Mouse (Mus musculus) kidney, adult 8-10 months (tissue): ENCODE data around the gene Nudt22.
"Not testable (repeated sequence)": the region's sequence is repeated elsewhere in the genome, so short reads cannot be mapped to it uniquely, and the experiment has no call there.

ENCODE experiments used
- DNase-seq, 2 experiments: peaks; one replicate each; pipeline ENCODE4 v3.0.0; 2022

The Nudt22 gene

GRCm38 (mm10) chr19:6994489-6994888 is 1.4 kb downstream of the Nudt22 start:
- DNase-seq: no peak

DNA sequence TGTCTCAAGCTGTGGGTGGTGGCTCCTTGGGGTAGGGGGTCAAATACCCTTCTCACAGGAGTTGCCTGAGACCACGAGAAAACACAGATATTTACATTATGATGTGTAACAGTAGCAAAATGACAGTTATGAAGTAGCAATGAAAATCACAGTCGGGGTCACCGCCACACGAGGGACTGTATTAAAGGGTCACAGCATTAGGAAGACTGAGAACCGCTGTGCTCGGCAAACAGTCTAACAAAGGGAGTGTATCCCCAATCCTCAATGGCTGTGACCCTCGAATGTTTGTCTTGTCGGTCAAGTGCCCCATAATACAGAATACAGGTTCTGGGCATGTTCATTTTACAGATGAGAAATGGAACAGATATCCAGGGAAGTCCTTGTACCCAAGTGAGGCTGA is 1.9 kb downstream of the Nudt22 start:
- no peak for DNase-seq

GRCm38 (mm10) chr19:6993011-6993770 is 2.7 kb downstream of the Nudt22 start:
- DNase-seq: peak in 1 of 2 experiments; percentile 26

DNA sequence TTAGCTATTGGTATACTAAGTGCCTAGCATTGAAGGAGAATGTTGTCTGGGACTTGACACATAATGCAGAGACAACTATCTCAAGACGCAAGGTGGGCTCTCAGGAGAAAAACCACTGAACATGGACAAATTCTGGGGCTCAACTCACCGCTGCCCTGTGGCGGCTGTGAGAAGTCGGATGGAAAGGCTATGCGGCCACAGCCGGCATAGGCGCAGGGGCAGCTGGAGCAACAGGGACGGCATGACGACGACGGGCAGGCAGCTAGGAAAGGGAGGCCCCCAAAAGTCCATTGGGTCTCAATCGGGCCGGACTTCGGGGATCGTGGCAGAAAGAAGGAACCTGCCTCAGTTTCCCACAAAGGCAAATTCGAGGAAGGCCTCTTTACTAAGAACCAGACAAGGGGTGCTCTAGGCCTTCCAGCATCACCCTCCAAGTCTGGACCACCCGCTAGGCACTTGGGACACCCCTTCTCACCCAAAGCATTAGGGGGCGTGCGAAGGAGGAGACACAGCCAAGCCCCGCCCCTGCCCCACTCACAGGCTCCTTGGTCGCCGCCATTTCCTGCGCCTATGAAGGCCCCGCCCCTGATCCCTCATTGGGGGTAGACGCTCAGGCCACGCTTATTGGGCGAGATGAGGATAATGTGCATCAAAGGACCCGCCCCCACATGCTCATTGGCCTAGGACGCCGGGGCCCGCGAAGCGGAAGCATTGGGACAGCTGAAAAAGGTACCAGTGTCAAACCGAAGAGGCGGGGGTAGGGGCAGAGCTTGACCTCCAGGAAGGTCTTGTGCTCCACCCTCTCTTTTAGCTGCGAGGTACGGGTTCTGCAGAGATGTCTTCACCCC is 3.7 kb downstream of the Nudt22 start, which contains the start of gene Dnajc4:
Gene Dnajc4 (minus strand): TSS at position 562 of the 848 bp plus-strand sequence.
- peak; percentile 97 to 98 for DNase-seq

- not testable (repeated sequence) for DNase-seq
Observed at GRCm38 (mm10) chr19:6991166-6991565, 4.8 kb downstream of the Nudt22 start.

DNA sequence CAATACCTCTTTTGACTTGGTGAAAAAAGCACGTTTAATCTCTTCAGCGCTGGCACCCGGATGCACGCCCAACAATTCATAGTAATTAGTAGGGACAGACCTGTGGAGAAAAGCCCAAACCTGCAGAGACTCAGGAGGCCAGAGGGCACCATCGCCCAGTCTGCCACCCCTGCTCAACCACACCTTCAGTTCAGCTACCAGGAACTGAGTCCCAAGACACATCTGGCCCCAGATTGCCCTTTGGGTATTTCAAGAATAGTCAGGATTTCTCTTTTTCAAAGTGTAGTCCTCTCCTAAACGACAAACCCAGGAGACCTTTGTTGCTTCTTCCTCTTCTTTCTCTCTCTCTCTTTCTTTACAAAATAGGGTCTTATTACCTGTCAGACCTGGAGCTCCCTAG is 5.2 kb downstream of the Nudt22 start:
- DNase-seq: no peak

DNA sequence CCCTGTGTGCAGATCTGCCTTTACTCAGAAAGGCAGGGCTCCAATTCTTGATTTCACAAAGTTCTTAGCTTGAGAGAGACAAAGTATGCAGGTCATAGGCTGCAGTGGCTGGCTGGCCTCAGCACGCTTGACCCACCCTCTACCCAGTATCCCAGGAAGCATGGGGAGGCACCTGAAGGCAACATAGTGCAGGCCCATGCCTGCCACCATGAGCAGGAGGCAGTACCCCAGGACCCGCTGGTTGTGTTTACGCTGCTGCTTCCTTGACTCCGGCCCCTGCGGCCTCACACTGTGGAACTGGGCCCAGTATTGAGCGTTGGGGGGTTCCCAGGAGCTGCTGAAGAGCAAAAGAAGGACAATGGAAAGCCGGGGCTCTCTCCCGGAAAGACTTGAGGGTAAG is 6.7 kb downstream of the Nudt22 start:
- no peak for DNase-seq

DNA sequence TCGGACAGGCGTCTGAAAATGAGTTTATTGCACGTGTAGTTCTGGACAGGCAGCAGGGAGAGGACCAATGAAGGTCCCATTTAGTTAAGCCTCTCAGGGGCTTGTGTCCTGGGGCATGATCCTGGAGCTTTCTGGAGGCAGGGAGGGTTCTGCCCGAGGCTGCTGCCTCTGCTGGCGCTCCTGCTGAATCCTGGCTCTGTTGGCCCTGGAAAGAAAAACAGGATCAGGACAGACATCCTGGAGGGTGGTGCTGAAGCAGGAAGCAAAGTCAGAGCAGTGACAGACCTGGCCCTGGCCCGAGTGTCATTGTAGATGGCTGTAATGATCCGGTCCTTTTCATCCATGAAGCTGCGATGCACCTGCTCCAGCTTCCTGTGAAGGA is 8.0 kb downstream of the Nudt22 start:
- DNase-seq: no peak

GRCm38 (mm10) chr19:6987061-6987903 is 8.6 kb downstream of the Nudt22 start, which contains the start of gene Vegfb:
Gene Vegfb, minus strand, starts transcription at chr19:6987651.
- peak in 1 of 2 experiments; percentile 65 for DNase-seq

DNA sequence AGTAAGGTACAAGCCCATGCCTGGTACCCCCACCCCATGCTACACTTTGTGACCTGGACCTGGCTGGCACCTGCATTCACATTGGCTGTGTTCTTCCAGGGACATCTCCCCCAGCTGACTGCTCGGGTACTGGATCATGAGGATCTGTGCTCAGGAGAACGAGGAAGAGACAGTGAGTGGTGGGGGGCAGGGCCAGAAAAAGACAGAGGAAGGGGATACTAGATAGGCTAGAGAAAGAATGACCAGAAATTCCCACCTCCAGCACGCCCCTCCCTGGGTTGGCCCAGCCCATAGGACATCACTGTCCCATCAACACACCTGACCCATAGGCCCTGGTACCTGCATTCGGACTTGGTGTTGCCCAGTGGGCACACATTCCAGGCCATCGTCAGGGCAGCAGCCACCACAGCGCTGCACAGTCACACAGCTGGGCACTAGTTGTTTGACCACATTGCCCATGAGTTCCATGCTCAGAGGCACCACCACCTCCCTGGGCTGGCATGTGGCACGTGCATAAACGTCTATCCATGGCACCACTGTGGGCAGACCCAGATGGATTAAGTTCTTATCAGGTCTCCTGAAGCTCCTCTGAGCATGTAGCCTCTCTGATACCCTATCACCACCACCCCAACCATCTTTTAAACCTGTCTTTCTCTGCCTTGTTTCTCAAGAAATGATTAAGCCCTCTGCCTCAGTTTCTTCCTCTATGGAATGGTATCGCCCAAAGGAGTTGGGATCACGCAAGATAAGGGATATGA is 9.8 kb downstream of the Nudt22 start:
- no peak for DNase-seq

- no peak for DNase-seq
Observed at GRCm38 (mm10) chr19:6985300-6985699, 10.6 kb downstream of the Nudt22 start.

GRCm38 (mm10) chr19:6983621-6984020 is 12.3 kb downstream of the Nudt22 start:
- DNase-seq: no peak

GRCm38 (mm10) chr19:6981465-6981864 is 14.5 kb downstream of the Nudt22 start:
- DNase-seq: no peak

- DNase-seq: peak; percentile 99
Observed at GRCm38 (mm10) chr19:6980381-6981093, 15.4 kb downstream of the Nudt22 start, which contains the start of gene Fkbp2. Gene Fkbp2, minus strand, starts transcription at chr19:6980501.

DNA sequence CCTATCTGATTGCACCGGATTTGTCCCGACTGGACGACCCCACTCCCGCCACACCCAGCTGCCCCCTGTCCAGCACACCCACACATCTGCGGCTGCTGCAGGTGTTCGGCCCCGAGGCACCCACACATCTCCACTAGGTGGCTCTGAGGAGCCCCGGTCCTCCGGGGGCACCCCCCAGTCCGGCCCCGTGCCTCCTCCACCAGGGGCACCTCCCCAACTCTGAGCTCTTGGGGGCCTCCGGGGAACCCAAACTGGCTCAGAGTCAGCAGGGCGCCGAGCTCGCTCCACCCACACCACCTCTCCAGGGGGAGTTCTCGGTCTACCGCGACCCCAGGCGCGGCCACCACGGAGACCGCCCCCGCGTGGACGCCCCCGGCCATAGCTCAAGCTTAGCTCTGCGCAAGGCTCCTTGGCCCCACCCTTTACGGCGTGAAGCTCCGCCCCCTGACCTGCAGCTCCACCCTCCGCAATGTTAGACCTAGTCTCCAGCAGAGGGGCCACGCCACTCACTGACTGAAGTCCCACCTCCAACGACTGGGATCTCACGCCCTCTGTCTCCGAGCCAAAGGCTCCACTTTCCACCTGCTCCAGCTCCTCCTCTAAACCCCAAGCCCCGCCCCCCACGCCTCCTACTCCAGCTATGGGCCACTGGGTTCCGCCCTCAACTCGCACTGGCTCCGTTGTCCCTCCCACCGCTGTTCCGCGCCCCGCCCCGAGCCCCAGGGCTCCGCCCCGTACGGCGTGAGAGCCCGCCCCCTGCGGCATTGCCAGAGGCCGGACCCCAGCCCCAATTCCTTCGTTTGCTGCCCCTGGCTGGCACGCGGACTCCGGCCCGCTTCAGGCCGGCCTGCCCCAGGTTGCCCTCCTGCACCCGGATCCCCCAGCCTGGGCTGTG is 16.2 kb downstream of the Nudt22 start:
- peak; percentile 100 for DNase-seq

DNA sequence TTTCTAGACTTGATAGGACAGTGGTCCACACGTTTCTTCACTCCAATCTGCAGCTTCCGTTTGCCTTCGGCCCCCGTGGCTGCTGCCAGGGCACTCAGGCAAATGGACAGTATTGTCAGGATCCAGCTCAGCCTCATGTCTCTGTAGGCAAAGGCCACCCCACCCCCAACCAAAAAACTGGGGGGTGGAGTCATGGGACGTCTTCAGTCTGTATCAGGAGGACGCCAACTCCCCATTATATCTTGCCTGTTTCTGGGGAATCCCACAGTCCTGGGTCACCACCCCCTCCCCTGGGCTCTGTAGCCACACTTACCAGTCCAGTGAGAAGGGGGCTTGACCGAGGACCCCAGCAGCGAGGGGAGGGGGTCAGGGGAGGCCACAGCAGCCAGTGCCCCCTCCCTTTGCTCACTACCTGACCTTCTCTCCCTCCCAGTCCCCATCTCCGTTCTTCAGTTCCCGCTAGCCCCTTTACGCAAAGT is 16.9 kb downstream of the Nudt22 start:
- DNase-seq: peak in 1 of 2 experiments; percentile 52

- no peak for DNase-seq
Observed at GRCm38 (mm10) chr19:6978639-6978974, 17.3 kb downstream of the Nudt22 start.

DNA sequence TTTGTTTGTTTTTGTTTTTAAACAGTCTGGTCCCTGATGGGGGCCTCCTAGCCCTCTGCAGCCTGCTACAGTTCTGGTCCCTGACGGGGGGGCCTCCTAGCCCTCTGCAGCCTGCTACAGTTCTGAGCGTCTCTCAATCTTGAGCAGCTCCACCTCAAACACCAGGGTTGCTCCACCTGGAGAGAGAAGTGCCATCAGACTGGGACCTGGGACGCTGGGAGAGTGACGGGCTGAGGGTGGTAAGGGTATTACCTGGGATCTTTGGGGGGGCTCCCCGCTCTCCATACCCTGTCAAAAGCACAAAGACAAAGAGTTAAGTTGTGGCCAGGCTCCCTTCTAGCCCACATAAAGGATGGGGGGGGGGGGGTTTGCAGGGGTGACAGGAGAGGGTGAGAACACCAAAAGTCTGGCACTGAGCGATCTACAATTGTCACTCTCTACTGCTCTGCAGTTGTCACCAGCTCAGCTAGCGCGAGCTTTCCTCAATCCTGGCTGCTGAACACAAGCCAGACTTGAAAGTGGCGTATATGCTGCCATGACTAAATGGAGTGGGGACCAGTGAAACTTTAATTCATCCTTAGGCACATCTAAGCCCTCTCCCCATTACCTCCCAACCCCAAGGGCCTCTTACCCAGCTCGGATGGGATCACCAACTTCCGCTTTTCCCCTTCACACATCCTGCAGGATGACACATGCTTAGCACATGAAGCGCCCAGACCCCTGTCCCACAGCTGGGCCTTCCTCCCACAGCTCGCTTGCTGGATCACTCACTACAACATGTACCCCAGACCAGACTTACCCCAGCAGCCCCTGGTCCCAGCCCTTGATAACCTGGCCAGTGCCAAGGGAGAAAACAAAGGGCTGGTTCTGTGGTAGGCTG is 17.9 kb downstream of the Nudt22 start:
- no peak for DNase-seq
